Mouse (Mus musculus): Measurements from ENCODE around the gene Kctd10.

GRCm38 (mm10) chr5:114384448-114384847, 4.1 kb upstream of the Kctd10 start:
- TF ChIP-seq GATA1 (IDR thresholded peaks at IDR 0.05; ENCODE audit: borderline replicate concordance, low read length) (no peak), CTCF (IDR thresholded peaks at IDR 0.05; ENCODE audit: low read depth, low read length) (no peak), POLR2AphosphoS5 (IDR thresholded peaks at IDR 0.05; ENCODE audit: insufficient replicate concordance, low read depth, low read length) (no peak)

Measured in G1E (cell line).